Comparison of ENCODE assay signal across 36 mouse cellular contexts in the genomic region with DNA sequence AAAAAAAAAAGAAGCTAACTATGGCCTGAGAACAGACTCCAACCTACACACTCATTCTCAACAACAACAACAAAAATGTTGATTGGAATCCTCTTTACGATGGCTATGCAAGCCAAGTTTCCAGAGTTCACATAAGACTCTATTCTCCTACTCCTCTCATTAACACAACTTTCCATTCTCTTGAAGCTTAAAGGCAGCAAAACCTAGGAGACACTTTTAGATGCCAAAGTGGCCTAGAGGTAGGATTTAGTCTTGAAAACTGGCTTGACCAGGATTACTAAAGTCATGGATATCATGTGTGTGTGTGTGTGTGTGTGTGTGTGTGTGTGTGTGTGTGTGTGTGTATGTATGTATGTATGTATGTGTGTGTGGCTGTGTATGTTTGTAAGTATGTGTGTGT. TPM values are rescaled to one million over a fixed set of nuclear protein-coding genes. Genes with fewer than 3 reads are reported as not detected.
"Had no signal": no experiment of that assay in that cellular context is flagged by ENCODE, and none has a peak within 500 bp of the region (broad histone marks: within the 10 kb centered on the region; RNA-seq: fewer than 3 reads in every experiment).

No protein-coding gene starts in this region.

- H3K4me1 ChIP-seq: hindbrain, embryonic 12.5 days; intestine, embryonic 15.5 days had no signal

- H3K27ac ChIP-seq: heart, embryonic 10.5 days; hindbrain, embryonic 10.5 days; hindbrain, embryonic 12.5 days; hindbrain, embryonic 14.5 days; intestine, embryonic 15.5 days; liver, embryonic 12.5 days; liver, embryonic 14.5 days had no signal

- ATAC-seq: hindbrain, embryonic 16.5 days; inflammation-experienced regulatory T-cells, adult 6 months; intestine, embryonic 15.5 days; intestine, postnatal 0 days; liver, embryonic 12.5 days had no signal

- H3K36me3 ChIP-seq: heart, embryonic 10.5 days; heart, embryonic 12.5 days; hindbrain, embryonic 10.5 days; hindbrain, embryonic 12.5 days; intestine, embryonic 15.5 days; limb, embryonic 15.5 days; liver, embryonic 12.5 days had no signal

- H3K27me3 ChIP-seq: heart, embryonic 12.5 days; hindbrain, embryonic 12.5 days; intestine, embryonic 15.5 days; limb, embryonic 15.5 days; liver, embryonic 12.5 days had no signal

- H3K4me2 ChIP-seq: heart, embryonic 12.5 days; hindbrain, embryonic 12.5 days; hindbrain, embryonic 14.5 days; intestine, embryonic 15.5 days; limb, embryonic 15.5 days; liver, embryonic 12.5 days had no signal

- DNase-seq: gastrocnemius, postnatal 14 days; gastrocnemius, postnatal 36 days; heart, adult 18-20 months; layer of hippocampus, adult 9-11 months; layer of hippocampus, postnatal 36 days had no signal

- H3K4me3 ChIP-seq: heart, embryonic 10.5 days; heart, embryonic 12.5 days; hindbrain, embryonic 10.5 days; hindbrain, embryonic 12.5 days; intestine, embryonic 15.5 days; limb, embryonic 15.5 days; liver, embryonic 12.5 days had no signal

- H3K9me3 ChIP-seq: heart, embryonic 12.5 days; hindbrain, embryonic 10.5 days; hindbrain, embryonic 12.5 days; intestine, embryonic 15.5 days; limb, embryonic 15.5 days; liver, embryonic 12.5 days had no signal

- H3K9ac ChIP-seq: heart, embryonic 12.5 days; hindbrain, embryonic 12.5 days; hindbrain, embryonic 14.5 days; intestine, embryonic 15.5 days; limb, embryonic 15.5 days; liver, embryonic 12.5 days; liver, embryonic 14.5 days had no signal

RNA-seq across cellular contexts. Expression of a gene that starts 18.0 kb away (rescaled TPM):
- total RNA-seq: gastrocnemius, adult 18-20 months; gastrocnemius, adult 8-10 months; gastrocnemius, postnatal 14 days; gastrocnemius, postnatal 36 days; granulocyte monocyte progenitor cell, adult 5-6 weeks; heart, adult 18-20 months; heart, adult 8-10 months; heart, postnatal 10 days; heart, postnatal 25 days; heart, postnatal 4 days; layer of hippocampus, adult 18-20 months; layer of hippocampus, adult 8-10 months; layer of hippocampus, postnatal 14 days; layer of hippocampus, postnatal 36 days; left cerebral cortex, adult 18-20 months; left cerebral cortex, adult 8-10 months; left cerebral cortex, postnatal 10 days; left cerebral cortex, postnatal 36 days; liver, adult 2 months had no signal
- polyA plus RNA-seq: heart, embryonic 10.5 days; heart, embryonic 12.5 days; heart, embryonic 14.5 days; heart, embryonic 16.5 days; hindbrain, embryonic 10.5 days; hindbrain, embryonic 12.5 days; hindbrain, embryonic 14.5 days; hindbrain, embryonic 16.5 days; inflammation-experienced regulatory T-cells, adult 6 months; intestine, embryonic 15.5 days; kidney, embryonic 14.5 days; limb, embryonic 11.5 days; limb, embryonic 15.5 days; liver, adult 2 months; liver, embryonic 12.5 days; liver, embryonic 14.5 days had no signal
